Mouse (Mus musculus) granulocyte monocyte progenitor cell, adult 5-6 weeks (primary cell): ENCODE measurements around the gene Leng8. TPM values are rescaled to one million over a fixed set of nuclear protein-coding genes. Genes with fewer than 3 reads are reported as not detected.

Source experiments
- ATAC-seq: replicated peaks from 2 replicates; pipeline ENCODE4 v1.8.0; 2016; ENCODE audit warnings: mild to moderate bottlenecking, moderate TSS enrichment, inconsistent platforms; ENCODE audit not compliant: poor library complexity, severe bottlenecking
- total RNA-seq, 2 experiments: library from RNA; stranded (forward) in 1 of 2; stranded (reverse) in 1 of 2; fragments of 200-712, 200-1000 nt in 1 of 2; fragments of >200 nt in 1 of 2; fragmentation: Nextera tagmentation in 1 of 2; gene quantifications; 2 replicates each; pipeline ENCODE4 v1.2.3; 2014 to 2017

Gene Leng8
- total RNA-seq (2014; fragmentation: Nextera tagmentation): 69.9 and 91.7 TPM in 2 replicates
- total RNA-seq (2017): 18.0 and 26.4 TPM in 2 replicates

- peak; percentile 92 for ATAC-seq
Measured at GRCm38 (mm10) chr7:4136771-4137531, at the start of gene Leng8. Leng8 (plus strand) TSS chr7:4137039.

- peak; percentile 74 for ATAC-seq
Measured at GRCm38 (mm10) chr7:4087238-4087895, 49.5 kb upstream of the Leng8 start.

GRCm38 (mm10) chr7:4087896-4088480, 48.9 kb upstream of the Leng8 start:
- ATAC-seq: no peak

DNA sequence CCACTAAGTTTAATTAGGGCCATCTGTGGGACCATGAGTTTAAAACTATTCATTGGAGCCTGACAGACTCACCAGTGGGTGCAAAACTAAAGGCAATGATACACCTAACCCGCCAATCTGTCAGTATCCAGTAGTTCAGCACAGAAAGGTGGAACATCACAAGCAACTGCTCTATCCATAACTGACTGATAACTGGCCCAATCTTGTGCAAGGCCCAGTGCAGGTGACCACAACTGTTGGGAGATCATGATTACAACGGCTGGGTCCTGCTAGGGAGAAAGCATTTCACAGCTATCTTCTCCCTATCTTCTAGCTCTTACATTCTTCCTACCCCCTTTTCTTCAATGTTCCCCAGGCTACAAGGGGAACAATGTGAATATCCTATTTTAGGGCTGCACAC, 48.2 kb upstream of the Leng8 start:
- ATAC-seq: peak; percentile 38

- no peak for ATAC-seq
Measured at GRCm38 (mm10) chr7:4091170-4091569, 45.7 kb upstream of the Leng8 start.

- ATAC-seq: no peak
Measured at GRCm38 (mm10) chr7:4098301-4098700, 38.5 kb upstream of the Leng8 start.

GRCm38 (mm10) chr7:4098832-4099231, 38.0 kb upstream of the Leng8 start:
- peak; percentile 87 for ATAC-seq

- no peak for ATAC-seq
Measured at GRCm38 (mm10) chr7:4101144-4101543, 35.7 kb upstream of the Leng8 start.

DNA sequence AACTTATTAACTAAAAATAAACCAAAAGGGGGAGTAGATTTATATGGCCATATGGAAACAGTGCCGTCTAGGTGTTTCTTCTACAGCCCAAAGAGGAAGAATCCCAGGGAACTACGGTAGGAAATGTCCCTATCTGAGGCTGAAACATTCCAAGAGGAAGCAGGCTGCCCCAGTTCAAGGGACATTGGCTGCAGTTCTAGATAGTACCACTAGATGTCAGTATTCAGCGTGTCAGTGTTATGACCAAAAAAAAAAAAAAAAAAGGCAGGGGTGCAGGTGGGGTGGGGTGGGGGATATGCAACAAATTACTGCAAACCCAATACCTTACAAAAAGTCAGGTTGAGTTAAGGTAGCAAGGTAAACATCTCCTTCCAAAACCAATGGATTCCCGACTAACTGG, 33.4 kb upstream of the Leng8 start:
- peak; percentile 58 for ATAC-seq

DNA sequence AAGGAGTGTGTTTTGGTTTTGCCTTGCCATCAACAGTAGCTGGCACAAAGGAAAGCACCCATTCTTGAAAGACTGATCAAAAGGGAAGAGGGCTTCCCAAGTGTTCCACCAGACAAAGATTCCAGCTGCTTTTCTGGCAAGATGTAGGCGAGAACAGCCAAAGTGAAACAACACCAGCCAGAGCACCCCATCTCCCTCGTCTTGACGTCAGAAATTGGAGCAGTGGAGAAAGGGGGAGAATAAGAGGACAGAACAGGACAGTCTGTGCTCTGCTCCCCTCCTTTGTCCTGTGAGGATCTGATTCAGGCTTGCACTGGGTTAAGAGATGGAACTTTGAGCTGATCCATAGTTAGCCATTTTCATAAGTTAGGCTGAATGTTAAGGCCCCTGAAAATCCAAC, 25.1 kb upstream of the Leng8 start:
- no peak for ATAC-seq

DNA sequence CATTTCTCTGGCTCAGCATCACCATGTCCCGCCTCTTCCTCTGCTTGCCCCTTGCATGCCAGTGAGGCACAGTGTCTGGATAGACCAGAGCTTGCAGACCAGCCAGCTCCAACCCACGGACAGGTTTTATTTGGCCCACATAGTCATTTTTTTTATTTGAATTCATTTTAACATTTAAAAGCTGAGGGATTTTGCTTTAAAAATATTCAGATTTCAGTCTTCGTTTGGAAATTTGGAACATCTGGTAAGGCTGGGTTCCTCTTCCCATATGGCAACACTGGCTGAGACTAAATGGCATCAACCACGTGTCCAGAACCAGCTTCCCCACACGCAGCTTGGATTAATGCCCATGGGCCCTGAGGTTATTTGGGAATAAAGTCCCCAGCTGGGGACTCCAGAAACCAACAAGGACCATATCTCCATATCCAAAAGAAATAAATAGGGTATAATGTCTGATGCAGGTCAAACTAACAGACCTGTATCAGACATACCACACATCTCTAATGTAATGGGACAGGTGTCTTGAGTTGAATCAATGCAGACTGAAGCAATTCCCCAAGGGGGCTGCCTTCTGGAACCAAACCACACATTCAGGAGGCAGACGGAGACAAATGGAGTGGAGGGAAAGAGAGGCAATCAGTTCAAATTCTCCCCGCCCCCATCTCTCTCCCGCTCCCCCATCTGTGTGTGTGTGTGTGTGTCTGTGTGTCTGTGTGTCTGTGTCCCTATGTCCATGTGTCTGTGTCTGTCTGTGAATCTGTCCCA, 19.6 kb upstream of the Leng8 start:
- ATAC-seq: no peak

GRCm38 (mm10) chr7:4119344-4119902, 17.4 kb upstream of the Leng8 start, which contains the start of gene Ttyh1:
Ttyh1 (plus strand) TSS chr7:4119408.
- peak; percentile 51; the same call in 1 of the 2 replicates for ATAC-seq

GRCm38 (mm10) chr7:4119976-4120921, 16.6 kb upstream of the Leng8 start:
- no peak for ATAC-seq

- ATAC-seq: no peak
Measured at GRCm38 (mm10) chr7:4122076-4122768, 14.6 kb upstream of the Leng8 start.

GRCm38 (mm10) chr7:4122783-4123182, 14.1 kb upstream of the Leng8 start:
- ATAC-seq: no peak

DNA sequence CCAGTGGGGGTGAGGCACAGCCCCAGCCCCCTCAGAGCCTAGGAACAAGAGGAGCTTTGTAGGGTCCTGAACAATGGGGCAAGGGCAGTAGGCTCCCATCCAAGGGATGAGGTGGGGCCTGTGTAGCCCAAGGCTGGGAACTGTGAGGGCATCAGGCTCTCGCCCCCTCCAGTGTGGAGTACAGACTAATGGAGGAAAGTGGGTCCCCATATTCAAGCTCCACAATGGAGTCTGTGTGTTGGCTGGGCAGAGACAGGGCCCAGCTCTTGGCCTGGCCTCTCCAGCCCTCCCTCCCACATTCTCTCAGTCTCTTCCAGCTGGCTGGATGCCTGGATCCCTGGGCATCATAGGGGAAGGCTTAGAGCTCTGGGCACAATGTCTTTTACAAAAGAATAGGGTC, 13.1 kb upstream of the Leng8 start:
- no peak for ATAC-seq

GRCm38 (mm10) chr7:4124315-4124759, 12.5 kb upstream of the Leng8 start:
- ATAC-seq: peak; percentile 75

- no peak for ATAC-seq
Measured at GRCm38 (mm10) chr7:4124856-4125255, 12.0 kb upstream of the Leng8 start.
